Mouse (Mus musculus) thymus, adult 2 months (tissue): ENCODE measurements around the gene Sik3.

ENCODE experiments used
- CTCF ChIP-seq: fragments of 200-500 bp; IDR thresholded peaks from 2 replicates; pipeline ENCODE4 v1.5.1; 2012; ENCODE audit warnings: mild to moderate bottlenecking, control low read depth, low read length, moderate library complexity, borderline replicate concordance; ENCODE audit not compliant: control insufficient read depth, poor library complexity, insufficient read depth; ENCODE audit errors: extremely low read depth
- POLR2A ChIP-seq: fragments of 200-500 bp; IDR thresholded peaks from 2 replicates; pipeline ENCODE4 v1.6.1; 2012; ENCODE audit warnings: mild to moderate bottlenecking, low read length, control low read depth, moderate library complexity; ENCODE audit not compliant: control insufficient read depth, poor library complexity, insufficient read depth; ENCODE audit errors: extremely low read depth

DNA sequence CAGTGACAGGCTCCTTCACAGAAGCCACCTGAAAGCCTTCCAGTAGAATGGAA is 222.8 kb downstream of the Sik3 start, which contains the start of gene Apoc3:
- TF ChIP-seq CTCF (no peak), POLR2A (no peak)
